Mouse (Mus musculus) limb, embryonic 15.5 days (tissue): ENCODE measurements at regions not wholly inside any gene's neighbourhood (a gene's known extent, or its start where the extent isn't known, plus 50 kb on each side); places are given as distances from the start of the nearest gene placed in this dataset.

Source experiments
- ATAC-seq: fragments of 200-750 bp; cut with Nextera tagmentation; 2 replicates; pipeline ENCODE4 v1.8.0; 2017; ENCODE audit warnings: low read depth, moderate TSS enrichment; ENCODE audit not compliant: insufficient number of reproducible peaks, low FRiP score, low TSS enrichment
- H3K27ac ChIP-seq: fragments of 300-500 bp; sonication (generic); 2 replicates; pipeline ENCODE4 v1.5.1; 2015; ENCODE audit warnings: moderate library complexity, mild to moderate bottlenecking, inconsistent platforms
- H3K27me3 ChIP-seq: fragments of 300-500 bp; sonication (generic); 2 replicates; pipeline ENCODE4 v1.6.1; 2015; ENCODE audit warnings: inconsistent platforms
- H3K36me3 ChIP-seq: fragments of 300-500 bp; sonication (generic); 2 replicates; pipeline ENCODE4 v1.6.1; 2015; ENCODE audit warnings: inconsistent platforms
- H3K4me1 ChIP-seq: fragments of 300-500 bp; sonication (generic); 2 replicates; pipeline ENCODE4 v1.6.1; 2015; ENCODE audit warnings: inconsistent platforms
- H3K4me2 ChIP-seq: fragments of 300-500 bp; sonication (generic); 2 replicates; pipeline ENCODE4 v1.6.1; 2015; ENCODE audit warnings: mild to moderate bottlenecking, inconsistent platforms
- H3K4me3 ChIP-seq: fragments of 300-500 bp; sonication (generic); 2 replicates; pipeline ENCODE4 v1.5.1; 2015; ENCODE audit warnings: mild to moderate bottlenecking, inconsistent platforms
- H3K9ac ChIP-seq: fragments of 300-500 bp; sonication (generic); 2 replicates; pipeline ENCODE4 v1.6.1; 2015; ENCODE audit warnings: inconsistent platforms
- H3K9me3 ChIP-seq: fragments of 300-500 bp; sonication (generic); 2 replicates; pipeline ENCODE4 v1.6.1; 2016; ENCODE audit warnings: inconsistent platforms
- WGBS: fragments of 180-500 bp; shearing (Covaris S2); methylation state at CpG from one replicate; pipeline ENCODE4 v1.1.7; 2015; 5-methylcytosine and 5-hydroxymethylcytosine counted together
- microRNA counts: library from miRNA; unstranded; fragments of <30 nt; microRNA quantifications from one replicate; lab custom pipeline; 2016
- microRNA-seq: library from miRNA; unstranded; fragments of <30 nt; microRNA quantifications from one replicate; pipeline ENCODE4, GENCODE M21; 2016

DNA sequence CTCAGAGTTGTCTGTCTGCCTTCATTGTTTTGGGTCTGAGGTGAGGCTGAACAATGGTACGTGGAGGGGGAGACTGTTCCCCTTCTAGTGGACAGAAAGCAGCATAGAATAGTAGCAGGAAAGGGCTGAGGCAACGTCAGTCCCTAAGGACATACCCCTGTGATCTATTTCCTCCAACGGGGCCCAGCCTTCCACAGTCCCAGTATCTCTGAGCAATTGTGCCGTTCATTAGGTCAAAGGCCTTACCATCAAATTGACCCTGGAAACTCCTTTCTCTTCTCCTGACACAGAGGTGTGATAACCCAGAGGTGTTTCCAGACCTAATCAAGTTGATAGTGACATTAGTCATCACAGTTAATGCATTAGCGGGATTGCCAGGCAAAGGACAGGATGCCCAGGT lies 73.4 kb upstream of the Nr5a2 start:
- H3K36me3 ChIP-seq: no peaks in the 10 kb centered on the region
- H3K4me2 ChIP-seq: no peak overlapping the region
- H3K9me3 ChIP-seq: no peaks in the 10 kb centered on the region
- no peak for ATAC-seq
- WGBS: 63% methylated on average over 5 of the region's 5 CpGs
- no peak overlapping the region for H3K9ac ChIP-seq
- H3K4me1 ChIP-seq: no peaks in the 10 kb centered on the region
- no peak overlapping the region for H3K4me3 ChIP-seq
- no peak overlapping the region for H3K27ac ChIP-seq
- H3K27me3 ChIP-seq: no peaks in the 10 kb centered on the region

- Histone ChIP-seq H3K27ac (no peak overlapping the region), H3K27me3 (no peaks in the 10 kb centered on the region), H3K9me3 (no peaks in the 10 kb centered on the region), H3K4me3 (no peak overlapping the region), H3K36me3 (no peaks in the 10 kb centered on the region), H3K9ac (no peak overlapping the region), H3K4me1 (no peaks in the 10 kb centered on the region), H3K4me2 (no peak overlapping the region)
- WGBS: 87% methylated on average over 6 of the region's 6 CpGs
- ATAC-seq: no peak
These were observed 63.5 kb upstream of the Nr5a2 start for GRCm38 (mm10) chr1:137023706-137024105.

GRCm38 (mm10) chr1:137020528-137020927 lies 60.3 kb upstream of the Nr5a2 start:
- 74% methylated on average over 1 of the region's 1 CpGs for WGBS
- Histone ChIP-seq H3K4me3 (no peak overlapping the region), H3K27me3 (no peaks in the 10 kb centered on the region), H3K27ac (no peak overlapping the region), H3K4me1 (no peaks in the 10 kb centered on the region), H3K36me3 (no peaks in the 10 kb centered on the region), H3K9ac (no peak overlapping the region), H3K4me2 (no peak overlapping the region), H3K9me3 (no peaks in the 10 kb centered on the region)
- no peak for ATAC-seq

DNA sequence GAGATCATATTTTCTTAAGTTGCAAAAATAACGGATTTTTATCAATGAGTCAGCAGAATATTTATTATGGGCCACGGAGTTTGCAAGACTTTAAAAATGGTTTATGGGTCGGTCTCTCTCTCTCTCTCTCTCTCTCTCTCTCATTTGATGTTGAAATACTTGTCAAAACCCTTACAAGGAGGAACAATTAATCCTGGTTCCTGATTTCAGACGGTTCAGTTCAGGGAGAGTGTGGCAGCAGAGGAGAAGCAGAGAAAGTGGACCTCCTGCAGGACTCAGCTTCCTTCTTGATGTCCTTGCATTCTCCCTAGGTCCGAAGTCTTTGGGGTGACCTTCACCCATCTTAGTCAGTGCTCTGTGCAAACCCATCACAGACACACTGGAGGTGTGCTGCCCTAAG lies 57.4 kb upstream of the Nr5a2 start:
- no peak for ATAC-seq
- H3K36me3 ChIP-seq: no peaks in the 10 kb centered on the region
- no peak overlapping the region for H3K4me2 ChIP-seq
- WGBS: 72% methylated on average over 5 of the region's 5 CpGs
- no peak overlapping the region for H3K9ac ChIP-seq
- no peak overlapping the region for H3K27ac ChIP-seq
- no peak overlapping the region for H3K4me3 ChIP-seq
- H3K4me1 ChIP-seq: no peaks in the 10 kb centered on the region
- H3K27me3 ChIP-seq: no peaks in the 10 kb centered on the region
- no peaks in the 10 kb centered on the region for H3K9me3 ChIP-seq

- Histone ChIP-seq H3K4me2 (no peak overlapping the region), H3K27ac (no peak overlapping the region), H3K4me1 (no peaks in the 10 kb centered on the region; the same call in 1 of the 2 replicates), H3K27me3 (no peaks in the 10 kb centered on the region), H3K9ac (no peak overlapping the region), H3K36me3 (no peaks in the 10 kb centered on the region), H3K4me3 (no peak overlapping the region), H3K9me3 (no peaks in the 10 kb centered on the region)
- WGBS: 57% methylated on average over 9 of the region's 9 CpGs
- ATAC-seq: no peak
These were observed 50.1 kb upstream of the Nr5a2 start for GRCm38 (mm10) chr1:137010240-137010926.

MicroRNA genes in the stretch of these regions (microRNA counts, 519-probe panel; counts per million panel counts)
- 4,336 counts per million, percentile 95 among the panel's probes with 10 or more counts for microRNA mmu-miR-181a (lab: Ali Mortazavi, UCI)
- 2,395 counts per million, percentile 48 among the panel's probes with 10 or more counts for microRNA mmu-miR-181b+mmu-miR-181d (lab: Ali Mortazavi, UCI)

Small RNA genes in the stretch of these regions (microRNA-seq; reads per million reads assigned to microRNA genes)
- gene Mir181a-1 (1,521 reads per million, percentile 79 among the genes with 10 or more reads in this experiment), gene Mir181b-1 (38.7 reads per million, percentile 37 among the genes with 10 or more reads in this experiment)
